Mouse (Mus musculus): ENCODE data around the gene Slc48a1.

- TF ChIP-seq EP300 (IDR thresholded peaks at IDR 0.05; ENCODE audit: low read depth in 1 of 2, low read length in 2 of 2) (no peak), JUND (IDR thresholded peaks at IDR 0.05; ENCODE audit: low read depth, low read length) (no peak), POLR2A (IDR thresholded peaks at IDR 0.05; ENCODE audit: control insufficient read depth in 1 of 2, insufficient read depth in 1 of 2, low read depth in 1 of 2, low read length in 2 of 2, poor library complexity in 1 of 2) (no peak), CTCF (IDR thresholded peaks at IDR 0.05 in 2 of 3, conservative IDR thresholded peaks at IDR 0.05 in 1 of 3; ENCODE audit: control insufficient read depth in 1 of 3, insufficient read depth in 1 of 3, low read depth in 2 of 3, low read length in 3 of 3, poor library complexity in 1 of 3, severe bottlenecking in 1 of 3) (no peak), HCFC1 (IDR thresholded peaks at IDR 0.05; ENCODE audit: low read depth, low read length) (no peak), CHD2 (IDR thresholded peaks at IDR 0.05; ENCODE audit: low read length) (no peak), E2F4 (IDR thresholded peaks at IDR 0.05; ENCODE audit: borderline replicate concordance, low read depth, low read length) (no peak), RCOR1 (IDR thresholded peaks at IDR 0.05; ENCODE audit: low read depth, low read length) (no peak), USF2 (IDR thresholded peaks at IDR 0.05; ENCODE audit: borderline replicate concordance in 1 of 2, insufficient read depth in 1 of 2, low read depth in 1 of 2, low read length in 2 of 2) (no peak), MYC (IDR thresholded peaks at IDR 0.05; ENCODE audit: low read depth, low read length) (no peak)
Measured at GRCm38 (mm10) chr15:97755361-97755760, 23.0 kb upstream of the Slc48a1 start.

Measured in MEL (cell line).